Mouse (Mus musculus): ENCODE data around the gene Espl1. TPM values are rescaled to one million over a fixed set of nuclear protein-coding genes. Genes with fewer than 3 reads are reported as not detected.
A peak's percentile ranks its signal among the peaks of the same experiment; 100 is the strongest.

Espl1 gene
- total and polyA plus RNA-seq, 3 experiments, result 49.8 to 142 (median 94.1) TPM

DNA sequence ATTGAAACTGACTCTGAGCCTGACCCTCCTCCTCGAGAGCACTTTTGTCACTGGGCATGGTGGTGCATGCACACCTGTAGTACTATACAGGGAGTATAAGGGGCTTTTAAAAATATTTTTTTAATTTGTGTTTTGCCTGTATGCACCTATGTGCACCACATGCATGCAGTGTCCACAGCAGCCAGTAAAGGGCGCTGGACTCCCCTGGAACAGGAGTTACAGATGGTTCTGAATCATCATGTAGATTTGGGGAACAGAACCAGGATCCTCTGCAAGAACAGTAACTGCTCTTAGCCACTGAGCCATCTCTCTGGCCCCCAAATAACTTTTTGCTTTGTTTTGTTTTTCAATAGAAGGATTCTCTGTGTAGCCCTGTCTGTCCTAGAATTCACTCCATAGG is 56.1 kb downstream of the Espl1 start:
- TF ChIP-seq CTCF (IDR thresholded peaks at IDR 0.05 in 2 of 3, conservative IDR thresholded peaks at IDR 0.05 in 1 of 3; ENCODE audit: control insufficient read depth in 1 of 3, insufficient read depth in 1 of 3, low read depth in 2 of 3, low read length in 3 of 3, poor library complexity in 1 of 3, severe bottlenecking in 1 of 3), result peak; percentile 53 to 68 (median 61)
- peak; percentile 23; the same call in 1 of the 2 replicates for TF ChIP-seq ZC3H11A (IDR thresholded peaks at IDR 0.05; ENCODE audit: low read depth, low read length)
- TF ChIP-seq EP300 (IDR thresholded peaks at IDR 0.05; ENCODE audit: low read depth in 1 of 2, low read length in 2 of 2), result no peak
- TF ChIP-seq SMC3 (IDR thresholded peaks at IDR 0.05; ENCODE audit: low read depth, low read length), result peak; percentile 56
- TF ChIP-seq RAD21 (IDR thresholded peaks at IDR 0.05; ENCODE audit: low read depth, low read length), result peak; percentile 53
- TF ChIP-seq USF2 (IDR thresholded peaks at IDR 0.05; ENCODE audit: borderline replicate concordance in 1 of 2, insufficient read depth in 1 of 2, low read depth in 1 of 2, low read length in 2 of 2), result no peak
- H3K36me3 ChIP-seq (ENCODE audit: control insufficient read depth in 1 of 2, insufficient read depth in 2 of 2, low read length in 2 of 2), result peaks cover 2 to 4% of the 10 kb centered on the region in 2 experiments; a peak in 3 of 4 replicates
- H3K4me1 ChIP-seq (ENCODE audit: control insufficient read depth in 1 of 2, insufficient read depth in 2 of 2, low read length in 2 of 2), result peaks cover 2 to 9% of the 10 kb centered on the region in 2 experiments; a peak in 3 of 4 replicates
- H3K4me3 ChIP-seq (ENCODE audit: control insufficient read depth in 1 of 2, insufficient read depth in 1 of 2, low read depth in 2 of 2, low read length in 2 of 2), result no peak overlapping the region
- no peak overlapping the region for H3K9ac ChIP-seq (ENCODE audit: control insufficient read depth, low read depth, low read length, poor library complexity, severe bottlenecking)
- peaks cover 4 to 7% of the 10 kb centered on the region in 2 experiments; a peak in 2 of 4 replicates for H3K27me3 ChIP-seq (ENCODE audit: control insufficient read depth in 1 of 2, insufficient read depth in 2 of 2, low read length in 2 of 2)
- H3K27ac ChIP-seq (ENCODE audit: control insufficient read depth, low read depth, low read length), result no peak overlapping the region
- peaks cover 7% of the 10 kb centered on the region for H3K79me2 ChIP-seq (ENCODE audit: control insufficient read depth, insufficient read depth, low read length, poor library complexity)
- DNase-seq (ENCODE audit: low read depth, low spot score), result peak; percentile 52
- no peaks in the 10 kb centered on the region for H3K9me3 ChIP-seq (replicated peaks; ENCODE audit: insufficient read depth, low read length)

- H3K4me1 ChIP-seq (ENCODE audit: control insufficient read depth in 1 of 2, insufficient read depth in 2 of 2, low read length in 2 of 2), result peaks cover 2 to 9% of the 10 kb centered on the region in 2 experiments; a peak in 3 of 4 replicates
- H3K4me3 ChIP-seq (ENCODE audit: control insufficient read depth in 1 of 2, insufficient read depth in 1 of 2, low read depth in 2 of 2, low read length in 2 of 2), result no peak overlapping the region
- no peak overlapping the region for H3K27ac ChIP-seq (ENCODE audit: control insufficient read depth, low read depth, low read length)
- no peak for DNase-seq (ENCODE audit: low read depth, low spot score)
- H3K79me2 ChIP-seq (ENCODE audit: control insufficient read depth, insufficient read depth, low read length, poor library complexity), result peaks cover 7% of the 10 kb centered on the region
- no peak overlapping the region for H3K9ac ChIP-seq (ENCODE audit: control insufficient read depth, low read depth, low read length, poor library complexity, severe bottlenecking)
- peaks cover 7 to 8% of the 10 kb centered on the region in 2 experiments; a peak in 3 of 4 replicates for H3K27me3 ChIP-seq (ENCODE audit: control insufficient read depth in 1 of 2, insufficient read depth in 2 of 2, low read length in 2 of 2)
- peaks cover 0 to 4% of the 10 kb centered on the region in 2 experiments; a peak in 2 of 4 replicates for H3K36me3 ChIP-seq (ENCODE audit: control insufficient read depth in 1 of 2, insufficient read depth in 2 of 2, low read length in 2 of 2)
- no peaks in the 10 kb centered on the region for H3K9me3 ChIP-seq (replicated peaks; ENCODE audit: insufficient read depth, low read length)
- TF ChIP-seq MYC (IDR thresholded peaks at IDR 0.05; ENCODE audit: low read depth, low read length) (no peak), MXI1 (IDR thresholded peaks at IDR 0.05; ENCODE audit: low read depth, low read length) (no peak), MYB (IDR thresholded peaks at IDR 0.05; ENCODE audit: low read depth, low read length) (no peak), CTCF (IDR thresholded peaks at IDR 0.05 in 2 of 3, conservative IDR thresholded peaks at IDR 0.05 in 1 of 3; ENCODE audit: control insufficient read depth in 1 of 3, insufficient read depth in 1 of 3, low read depth in 2 of 3, low read length in 3 of 3, poor library complexity in 1 of 3, severe bottlenecking in 1 of 3) (peak in 1 of 3 experiments; percentile 18; a peak in 1 of 6 replicates), E2F4 (IDR thresholded peaks at IDR 0.05; ENCODE audit: borderline replicate concordance, low read depth, low read length) (no peak)
These were observed 57.9 kb downstream of the Espl1 start for GRCm38 (mm10) chr15:102353986-102354385.

DNA sequence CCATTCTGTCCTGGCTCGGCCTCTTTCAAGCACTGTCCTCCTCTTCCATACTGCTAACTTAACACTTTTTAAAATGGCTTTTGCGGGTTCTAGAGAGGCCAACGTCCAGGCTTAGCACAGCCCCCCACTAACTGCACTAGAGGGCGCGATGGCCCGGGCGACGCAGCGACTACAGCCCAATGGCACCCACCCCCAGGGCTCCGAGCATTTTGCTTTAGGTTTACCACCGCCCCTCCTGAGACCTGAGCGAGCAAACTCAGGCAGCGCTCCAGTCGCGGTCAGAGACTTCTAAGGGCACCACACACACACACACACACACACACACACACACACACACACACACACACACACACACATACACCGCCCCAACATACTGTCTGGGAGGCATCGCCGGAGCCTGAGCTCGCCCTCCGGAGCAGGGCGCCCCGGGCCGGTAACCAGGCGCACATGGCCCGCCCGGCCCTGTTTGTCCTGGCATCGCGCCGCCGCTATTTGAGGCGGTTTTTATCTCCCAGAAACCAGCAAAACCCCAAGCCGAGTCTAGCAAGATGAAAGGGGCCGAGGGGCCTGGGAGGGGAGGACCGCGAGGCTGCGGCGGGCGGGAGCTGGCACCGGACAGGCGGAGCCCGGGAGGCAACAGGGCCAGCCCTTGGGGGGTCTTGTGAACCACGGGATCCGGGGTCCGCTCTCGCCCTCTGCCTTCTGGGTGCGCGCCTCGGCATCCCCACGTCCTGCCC is 59.2 kb downstream of the Espl1 start:
- H3K4me3 ChIP-seq (ENCODE audit: control insufficient read depth in 1 of 2, insufficient read depth in 1 of 2, low read depth in 2 of 2, low read length in 2 of 2), result no peak overlapping the region
- no peak overlapping the region for H3K9ac ChIP-seq (ENCODE audit: control insufficient read depth, low read depth, low read length, poor library complexity, severe bottlenecking)
- DNase-seq (ENCODE audit: low read depth, low spot score), result no peak
- H3K27ac ChIP-seq (ENCODE audit: control insufficient read depth, low read depth, low read length), result no peak overlapping the region
- peaks cover 1% of the 10 kb centered on the region; the same call in 1 of the 2 replicates for H3K79me2 ChIP-seq (ENCODE audit: control insufficient read depth, insufficient read depth, low read length, poor library complexity)
- H3K9me3 ChIP-seq (replicated peaks; ENCODE audit: insufficient read depth, low read length), result no peaks in the 10 kb centered on the region
- H3K36me3 ChIP-seq (ENCODE audit: control insufficient read depth in 1 of 2, insufficient read depth in 2 of 2, low read length in 2 of 2), result no peaks in the 10 kb centered on the region
- peaks cover 7 to 10% of the 10 kb centered on the region in 2 experiments; a peak in 3 of 4 replicates for H3K27me3 ChIP-seq (ENCODE audit: control insufficient read depth in 1 of 2, insufficient read depth in 2 of 2, low read length in 2 of 2)
- TF ChIP-seq CHD1 (IDR thresholded peaks at IDR 0.05; ENCODE audit: low read depth, low read length) (no peak), POLR2AphosphoS5 (IDR thresholded peaks at IDR 0.05; ENCODE audit: borderline replicate concordance, low read depth, low read length) (no peak), EP300 (IDR thresholded peaks at IDR 0.05; ENCODE audit: low read depth in 1 of 2, low read length in 2 of 2) (no peak), UBTF (IDR thresholded peaks at IDR 0.05; ENCODE audit: borderline replicate concordance, insufficient read depth, low read depth, low read length) (no peak), MYB (IDR thresholded peaks at IDR 0.05; ENCODE audit: low read depth, low read length) (no peak), GABPA (IDR thresholded peaks at IDR 0.05; ENCODE audit: low read depth, low read length) (no peak), MYC (IDR thresholded peaks at IDR 0.05; ENCODE audit: low read depth, low read length) (no peak), ELF1 (IDR thresholded peaks at IDR 0.05; ENCODE audit: low read depth, low read length) (no peak), MAFK (IDR thresholded peaks at IDR 0.05; ENCODE audit: borderline replicate concordance, low read depth, low read length) (no peak), SMC3 (IDR thresholded peaks at IDR 0.05; ENCODE audit: low read depth, low read length) (no peak), ETS1 (IDR thresholded peaks at IDR 0.05; ENCODE audit: low read depth, low read length) (no peak), CTCF (IDR thresholded peaks at IDR 0.05 in 2 of 3, conservative IDR thresholded peaks at IDR 0.05 in 1 of 3; ENCODE audit: control insufficient read depth in 1 of 3, insufficient read depth in 1 of 3, low read depth in 2 of 3, low read length in 3 of 3, poor library complexity in 1 of 3, severe bottlenecking in 1 of 3) (no peak), BHLHE40 (IDR thresholded peaks at IDR 0.05; ENCODE audit: borderline replicate concordance, low read depth, low read length) (no peak), MXI1 (IDR thresholded peaks at IDR 0.05; ENCODE audit: low read depth, low read length) (no peak), NELFE (IDR thresholded peaks at IDR 0.05; ENCODE audit: low read depth, low read length) (no peak), JUND (IDR thresholded peaks at IDR 0.05; ENCODE audit: low read depth, low read length) (no peak), ZC3H11A (IDR thresholded peaks at IDR 0.05; ENCODE audit: low read depth, low read length) (no peak)
- peaks cover 0 to 4% of the 10 kb centered on the region in 2 experiments; a peak in 2 of 4 replicates for H3K4me1 ChIP-seq (ENCODE audit: control insufficient read depth in 1 of 2, insufficient read depth in 2 of 2, low read length in 2 of 2)

Measured in MEL (cell line).